Mouse (Mus musculus) heart, postnatal 0 days (tissue): ENCODE results near the gene Crybb1.

Experiments used
- CTCF ChIP-seq: IDR thresholded peaks from 2 replicates; pipeline ENCODE4 v1.5.1; 2016; ENCODE audit warnings: antibody characterized with exemption, control low read depth, low read depth
- EP300 ChIP-seq: IDR thresholded peaks from 2 replicates; pipeline ENCODE4 v1.6.1; 2016; ENCODE audit warnings: antibody characterized with exemption, low read depth

GRCm38 (mm10) chr5:112300112-112300511, 44.5 kb downstream of the Crybb1 start:
- TF ChIP-seq CTCF: no peak
- no peak for TF ChIP-seq EP300
